In genomic region chr16:78576478-78577084, GRCm38 (mm10) we compare ENCODE assay signal across 8 mouse cellular contexts. TPM values are rescaled to one million over a fixed set of nuclear protein-coding genes. Genes with fewer than 3 reads are reported as not detected.
A peak's percentile ranks its signal among the peaks of the same experiment; 100 is the strongest.
DNase-seq lines count a peak whose midpoint lies in the region; ATAC-seq and TF ChIP-seq lines count a peak whose summit lies in the region.

D16Ertd472e (minus strand) TSS chr16:78576708.

- H3K27ac ChIP-seq in MEL (ENCODE audit: control insufficient read depth, low read depth, low read length), result peak within 1 kb of the TSS; percentile 98
- H3K27ac ChIP-seq in forebrain, postnatal 0 days (ENCODE audit: low read depth, low read length), result peak within 1 kb of the TSS; percentile 85
- H3K27ac ChIP-seq in lung, embryonic 16.5 days (ENCODE audit: low read length), result peak within 1 kb of the TSS; percentile 92
- peak within 1 kb of the TSS; percentile 90 for H3K27ac ChIP-seq in thymus, adult 2 months (ENCODE audit: control insufficient read depth, insufficient read depth, low read length)

- no peak for TF ChIP-seq RAD21 in MEL (IDR thresholded peaks at IDR 0.05; ENCODE audit: low read depth, low read length)

- peak; percentile 97 for ATAC-seq in forebrain, postnatal 0 days
- peak; percentile 99 for ATAC-seq in lung, embryonic 16.5 days (ENCODE audit: low read depth)

- H3K27me3 ChIP-seq in MEL (ENCODE audit: control insufficient read depth in 1 of 2, insufficient read depth in 2 of 2, low read length in 2 of 2), result no peaks in the 10 kb centered on the region
- H3K27me3 ChIP-seq in forebrain, postnatal 0 days (ENCODE audit: insufficient read depth, low read length), result no peaks in the 10 kb centered on the region
- H3K27me3 ChIP-seq in lung, embryonic 16.5 days (ENCODE audit: control insufficient read depth, insufficient read depth, low read depth, low read length), result no peaks in the 10 kb centered on the region
- no peaks in the 10 kb centered on the region for H3K27me3 ChIP-seq in thymus, adult 2 months (ENCODE audit: control insufficient read depth, insufficient read depth, low read length)

- peak within 1 kb of the TSS; percentile 98 for H3K9ac ChIP-seq in MEL (ENCODE audit: control insufficient read depth, low read depth, low read length, poor library complexity, severe bottlenecking)
- H3K9ac ChIP-seq in forebrain, postnatal 0 days, result peak within 1 kb of the TSS; percentile 68
- peak within 1 kb of the TSS; percentile 86 for H3K9ac ChIP-seq in lung, embryonic 16.5 days (ENCODE audit: low read length)

- peaks cover 8 to 11% of the 10 kb centered on the region in 2 experiments for H3K4me1 ChIP-seq in MEL (ENCODE audit: control insufficient read depth in 1 of 2, insufficient read depth in 2 of 2, low read length in 2 of 2)
- H3K4me1 ChIP-seq in forebrain, postnatal 0 days (ENCODE audit: insufficient read depth), result peaks cover 11% of the 10 kb centered on the region; the same call in 1 of the 2 replicates
- H3K4me1 ChIP-seq in lung, embryonic 16.5 days (replicated peaks; ENCODE audit: control insufficient read depth, insufficient read depth, low read length), result peaks cover 6% of the 10 kb centered on the region
- peaks cover 14% of the 10 kb centered on the region for H3K4me1 ChIP-seq in thymus, adult 2 months (replicated peaks; ENCODE audit: control insufficient read depth, insufficient read depth, low read length)

- peak; percentile 81 for TF ChIP-seq POLR2A in MEL (IDR thresholded peaks at IDR 0.05; ENCODE audit: control insufficient read depth in 1 of 2, insufficient read depth in 1 of 2, low read depth in 1 of 2, low read length in 2 of 2, poor library complexity in 1 of 2)
- peak; percentile 43 for TF ChIP-seq POLR2A in thymus, adult 2 months (IDR thresholded peaks at IDR 0.05; ENCODE audit: control insufficient read depth, extremely low read depth, insufficient read depth, low read length, poor library complexity)

- 3% methylated on average over 53 of the region's 70 CpGs for WGBS in forebrain, postnatal 0 days
- under 1% methylated on average over 59 of the region's 70 CpGs for WGBS in lung, embryonic 16.5 days
- under 1% methylated on average over 65 of the region's 70 CpGs for WGBS in thymus, adult 2 months

- peaks cover 28% of the 10 kb centered on the region for H3K79me2 ChIP-seq in MEL (ENCODE audit: control insufficient read depth, insufficient read depth, low read length, poor library complexity)

- no peaks in the 10 kb centered on the region for H3K9me3 ChIP-seq in MEL (replicated peaks; ENCODE audit: insufficient read depth, low read length)
- no peaks in the 10 kb centered on the region for H3K9me3 ChIP-seq in forebrain, postnatal 0 days (ENCODE audit: low read length)
- H3K9me3 ChIP-seq in lung, embryonic 16.5 days (ENCODE audit: control insufficient read depth, low read length), result no peaks in the 10 kb centered on the region

- peak; percentile 92 for DNase-seq in MEL (ENCODE audit: low read depth, low spot score)
- peak; percentile 17 for DNase-seq in cerebellum, adult 11-12 months
- DNase-seq in forebrain, postnatal 0 days, result peak; percentile 88
- peak; percentile 90 for DNase-seq in heart, postnatal 4 days
- peak; percentile 87 for DNase-seq in layer of hippocampus, adult 9-11 months
- DNase-seq in ovary, adult 18-20 months (ENCODE audit: low spot score), result peak; percentile 89
- peak; percentile 87 for DNase-seq in thymus, adult 2 months

- peak within 1 kb of the TSS; percentile 59 for H3K4me2 ChIP-seq in forebrain, postnatal 0 days (ENCODE audit: low read depth)
- H3K4me2 ChIP-seq in lung, embryonic 16.5 days (ENCODE audit: low read depth, low read length), result peak within 1 kb of the TSS; percentile 79

- no peak for TF ChIP-seq CTCF in MEL (IDR thresholded peaks at IDR 0.05 in 2 of 3, conservative IDR thresholded peaks at IDR 0.05 in 1 of 3; ENCODE audit: control insufficient read depth in 1 of 3, insufficient read depth in 1 of 3, low read depth in 2 of 3, low read length in 3 of 3, poor library complexity in 1 of 3, severe bottlenecking in 1 of 3)
- TF ChIP-seq CTCF in forebrain, postnatal 0 days (IDR thresholded peaks at IDR 0.05; ENCODE audit: low read depth), result no peak
- no peak for TF ChIP-seq CTCF in thymus, adult 2 months (IDR thresholded peaks at IDR 0.05; ENCODE audit: borderline replicate concordance, control insufficient read depth, extremely low read depth, insufficient read depth, low read length, poor library complexity)

- no peak for TF ChIP-seq EP300 in MEL (IDR thresholded peaks at IDR 0.05; ENCODE audit: low read depth in 1 of 2, low read length in 2 of 2)

- H3K4me3 ChIP-seq in MEL (ENCODE audit: control insufficient read depth in 1 of 2, insufficient read depth in 1 of 2, low read depth in 2 of 2, low read length in 2 of 2), result peak within 1 kb of the TSS; percentile 93 to 97
- H3K4me3 ChIP-seq in forebrain, postnatal 0 days (ENCODE audit: low read depth, low read length), result peak within 1 kb of the TSS; percentile 68
- H3K4me3 ChIP-seq in lung, embryonic 16.5 days (ENCODE audit: low read length), result peak within 1 kb of the TSS; percentile 83
- H3K4me3 ChIP-seq in thymus, adult 2 months (ENCODE audit: control insufficient read depth, insufficient read depth, low read length), result peak within 1 kb of the TSS; percentile 51

- H3K36me3 ChIP-seq in MEL (ENCODE audit: control insufficient read depth in 1 of 2, insufficient read depth in 2 of 2, low read length in 2 of 2), result peaks cover 2 to 26% of the 10 kb centered on the region in 2 experiments; a peak in 3 of 4 replicates
- H3K36me3 ChIP-seq in forebrain, postnatal 0 days (ENCODE audit: insufficient read depth), result no peaks in the 10 kb centered on the region
- H3K36me3 ChIP-seq in lung, embryonic 16.5 days (ENCODE audit: control insufficient read depth, insufficient read depth, low read length), result no peaks in the 10 kb centered on the region
- no peaks in the 10 kb centered on the region for H3K36me3 ChIP-seq in thymus, adult 2 months (ENCODE audit: control insufficient read depth, insufficient read depth, low read length)

TF ChIP-seq in MEL, 35 proteins besides CTCF, POLR2A, EP300 and RAD21:
- peak; percentile 43; the same call in 1 of the 2 replicates for TF ChIP-seq TBP (IDR thresholded peaks at IDR 0.05; ENCODE audit: low read depth, low read length)
- peak; percentile 55; the same call in 1 of the 2 replicates for TF ChIP-seq MXI1 (IDR thresholded peaks at IDR 0.05; ENCODE audit: low read depth, low read length)
- no peak for TF ChIP-seq MYB (IDR thresholded peaks at IDR 0.05; ENCODE audit: low read depth, low read length)
- TF ChIP-seq TAL1 (IDR thresholded peaks at IDR 0.05; ENCODE audit: low read length), result no peak
- no peak for TF ChIP-seq ZC3H11A (IDR thresholded peaks at IDR 0.05; ENCODE audit: low read depth, low read length)
- TF ChIP-seq ZMIZ1 (IDR thresholded peaks at IDR 0.05; ENCODE audit: low read depth, low read length), result peak; percentile 68; the same call in 1 of the 2 replicates
- TF ChIP-seq NELFE (IDR thresholded peaks at IDR 0.05; ENCODE audit: low read depth, low read length), result peak; percentile 77
- TF ChIP-seq MYC (IDR thresholded peaks at IDR 0.05; ENCODE audit: low read depth, low read length), result peak; percentile 67
- TF ChIP-seq POLR2AphosphoS5 (IDR thresholded peaks at IDR 0.05; ENCODE audit: borderline replicate concordance, low read depth, low read length), result 0 out of 2 replicates have a peak, but pooled peaks have one; percentile 26
- TF ChIP-seq UBTF (IDR thresholded peaks at IDR 0.05; ENCODE audit: borderline replicate concordance, insufficient read depth, low read depth, low read length), result 0 out of 2 replicates have a peak, but pooled peaks have one; percentile 24
- peak; percentile 64 for TF ChIP-seq NRF1 (IDR thresholded peaks at IDR 0.05; ENCODE audit: insufficient read depth, low read depth, low read length, poor library complexity, severe bottlenecking)
- peak; percentile 82 for TF ChIP-seq USF1 (IDR thresholded peaks at IDR 0.05; ENCODE audit: low read depth, low read length)
TF ChIP-seq in MEL: peak in this region for 9.

RNA-seq across cellular contexts. Expression of gene D16Ertd472e, which starts in this region (rescaled TPM):
- total RNA-seq in MEL (2012; rRNA removed), result 22.5 and 23.0 TPM in 2 replicates
- 10 to 100 TPM; 23.6 to 30.4 TPM for polyA plus RNA-seq in MEL (2012; ENCODE audit: insufficient read depth in 1 of 2, insufficient read length in 2 of 2, low read depth in 1 of 2, low replicate concordance in 2 of 2, missing spikeins in 1 of 2)
- 5.1 and 9.1 TPM in 2 replicates for total RNA-seq in forebrain, postnatal 0 days (2014; rRNA removed)
- polyA plus RNA-seq in forebrain, postnatal 0 days (2015; fragmentation: Nextera tagmentation; extraction: Ambion mirVana), result 6.9 and 7.8 TPM in 2 replicates
- total RNA-seq in heart, postnatal 4 days (2021), result 1 to 10 TPM; 7.8 to 8.0 TPM
- polyA plus RNA-seq in lung, embryonic 16.5 days (2015; fragmentation: Nextera tagmentation; extraction: Ambion mirVana), result 12.8 and 13.4 TPM in 2 replicates
- polyA plus RNA-seq in thymus, adult 2 months (2012; rRNA removed), result 39.2 and 44.4 TPM in 2 replicates

Comparison
In these comparisons a context has a peak if more than half of its experiments do, and no peak if none do; other contexts are left out.
1. Peak in every context shown above with its lines: DNase-seq, ATAC-seq, H3K4me3 ChIP-seq and H3K27ac ChIP-seq.
2. DNase-seq: peak in every context shown above with its lines; median percentile 92 in MEL; 90 in heart, postnatal 4 days; 89 in ovary, adult 18-20 months; 88 in forebrain, postnatal 0 days; 87 in layer of hippocampus, adult 9-11 months; 87 in thymus, adult 2 months; 17 in cerebellum, adult 11-12 months.